Mouse (Mus musculus) spleen, adult 18-20 months (tissue): ENCODE measurements around the gene Tmed9.
"Not testable (repeated sequence)": the region's sequence is repeated elsewhere in the genome, so short reads cannot be mapped to it uniquely, and the experiment has no call there.

Source experiments
- DNase-seq, 2 experiments: peaks; one replicate each; pipeline ENCODE4 v3.0.0; 2022; ENCODE audit warnings: mixed read lengths in 2 of 2

Gene Tmed9

GRCm38 (mm10) chr13:55613471-55613870 lies 39.9 kb downstream of the Tmed9 start:
- no peak for DNase-seq

- DNase-seq = no peak
Observed at GRCm38 (mm10) chr13:55619328-55619727, 45.8 kb downstream of the Tmed9 start.

GRCm38 (mm10) chr13:55620275-55620674 lies 46.7 kb downstream of the Tmed9 start:
- DNase-seq = no peak

GRCm38 (mm10) chr13:55622156-55622648 lies 48.7 kb downstream of the Tmed9 start:
- not testable (repeated sequence) for DNase-seq

GRCm38 (mm10) chr13:55622649-55623541 lies 49.4 kb downstream of the Tmed9 start, which contains the start of gene Caml:
Gene Caml (plus strand): TSS chr13:55623005.
- DNase-seq = peak; percentile 75 to 85

GRCm38 (mm10) chr13:55634639-55635127 lies 61.2 kb downstream of the Tmed9 start, which contains the start of gene Ddx46:
Gene Ddx46 (plus strand): TSS chr13:55635027.
- DNase-seq = peak; percentile 76 to 90

- DNase-seq = no peak
Observed at GRCm38 (mm10) chr13:55635146-55635571, 61.6 kb downstream of the Tmed9 start.

- no peak for DNase-seq
Observed at GRCm38 (mm10) chr13:55636185-55636983, 62.9 kb downstream of the Tmed9 start.

- DNase-seq = peak; percentile 59 to 85
Observed at GRCm38 (mm10) chr13:55640480-55640879, 66.9 kb downstream of the Tmed9 start.

- peak in 1 of 2 experiments; percentile 11 for DNase-seq
Observed at GRCm38 (mm10) chr13:55644525-55644924, 71.0 kb downstream of the Tmed9 start.
